Mouse (Mus musculus) c-Kit-positive CD71-positive TER-119-negative erythroid progenitor cells, embryonic 14.5 days (primary cell): ENCODE results near the gene Sox1.

Experiments used
- DNase-seq: peaks from one replicate; pipeline ENCODE4 v3.0.0-alpha.2; 2013; ENCODE audit warnings: low read depth

Gene Sox1

GRCm38 (mm10) chr8:12395071-12396031, at the start of gene Sox1:
Gene Sox1, plus strand, starts transcription at chr8:12395295.
- no peak for DNase-seq

GRCm38 (mm10) chr8:12345881-12346280, 49.2 kb upstream of the Sox1 start:
- DNase-seq, result no peak

GRCm38 (mm10) chr8:12346870-12347269, 48.2 kb upstream of the Sox1 start:
- no peak for DNase-seq

- DNase-seq, result no peak
Observed at GRCm38 (mm10) chr8:12348306-12348705, 46.8 kb upstream of the Sox1 start.

- DNase-seq, result no peak
Observed at GRCm38 (mm10) chr8:12349591-12349990, 45.5 kb upstream of the Sox1 start.

GRCm38 (mm10) chr8:12351121-12351520, 44.0 kb upstream of the Sox1 start:
- no peak for DNase-seq

GRCm38 (mm10) chr8:12354406-12355025, 40.6 kb upstream of the Sox1 start:
- DNase-seq, result no peak

- no peak for DNase-seq
Observed at GRCm38 (mm10) chr8:12368161-12368560, 26.9 kb upstream of the Sox1 start.

- DNase-seq, result no peak
Observed at GRCm38 (mm10) chr8:12368856-12369255, 26.2 kb upstream of the Sox1 start.

- DNase-seq, result no peak
Observed at GRCm38 (mm10) chr8:12381111-12381510, 14.0 kb upstream of the Sox1 start.

GRCm38 (mm10) chr8:12382707-12383561, 12.2 kb upstream of the Sox1 start:
- no peak for DNase-seq

GRCm38 (mm10) chr8:12383979-12384890, 10.9 kb upstream of the Sox1 start:
- DNase-seq, result no peak

GRCm38 (mm10) chr8:12384996-12385685, 10.0 kb upstream of the Sox1 start:
- DNase-seq, result no peak

GRCm38 (mm10) chr8:12385686-12386488, 9.2 kb upstream of the Sox1 start:
- DNase-seq, result no peak

- DNase-seq, result no peak
Observed at GRCm38 (mm10) chr8:12386530-12387222, 8.4 kb upstream of the Sox1 start.

- no peak for DNase-seq
Observed at GRCm38 (mm10) chr8:12387223-12387860, 7.8 kb upstream of the Sox1 start.

GRCm38 (mm10) chr8:12387901-12388300, 7.2 kb upstream of the Sox1 start:
- DNase-seq, result no peak

- no peak for DNase-seq
Observed at GRCm38 (mm10) chr8:12388390-12389115, 6.5 kb upstream of the Sox1 start.
